In the genomic region with DNA sequence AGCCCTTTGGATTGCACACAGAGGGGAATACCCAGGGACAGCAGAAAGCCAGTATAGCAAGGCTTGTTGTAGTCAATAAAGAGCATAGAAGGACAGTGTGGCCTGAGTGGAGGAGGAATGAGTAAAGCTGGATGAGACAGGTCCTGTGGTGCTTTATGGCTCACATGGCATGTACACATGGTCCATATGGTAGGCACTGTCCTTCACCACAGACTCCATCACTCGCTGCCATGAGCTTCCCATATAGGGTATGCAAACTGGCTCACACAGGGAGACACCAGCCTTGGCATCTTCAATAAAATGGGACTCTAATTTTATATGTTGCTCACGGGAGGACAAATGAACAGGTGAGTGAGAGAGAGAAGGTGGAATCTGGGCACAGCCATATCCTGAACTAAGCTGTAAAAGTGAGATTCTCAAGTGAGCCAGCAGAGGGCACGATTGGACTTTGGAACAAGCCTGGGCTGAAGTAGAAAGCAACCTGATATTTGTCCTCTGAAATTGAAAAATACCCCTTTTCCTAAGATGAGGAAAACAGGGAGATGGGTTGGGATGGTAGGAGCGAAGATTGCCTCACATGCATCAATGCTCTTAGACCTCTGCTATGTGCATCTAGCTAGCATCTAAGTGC, we compare ENCODE assay signal across 9 mouse cellular contexts. TPM values are rescaled to one million over a fixed set of nuclear protein-coding genes. Genes with fewer than 3 reads are reported as not detected.
DNase-seq lines count a peak whose midpoint lies in the region; ATAC-seq and TF ChIP-seq lines count a peak whose summit lies in the region.
"Had no signal": no experiment of that assay in that cellular context is flagged by ENCODE, and none has a peak within 500 bp of the region (broad histone marks: within the 10 kb centered on the region; RNA-seq: fewer than 3 reads in every experiment).

No protein-coding gene starts in this region.

- 25% methylated on average over 4 of the region's 4 CpGs for WGBS in lung, adult 2 months

- DNase-seq in urinary bladder, postnatal 14 days (ENCODE audit: low spot score), result peak; percentile 70
- no peak for DNase-seq in urinary bladder, postnatal 10 days (ENCODE audit: low spot score)
- peak; percentile 86 to 89 for DNase-seq in cerebellum, postnatal 14 days
- peak; percentile 74 to 80 for DNase-seq in frontal cortex, postnatal 36 days (ENCODE audit: low spot score in 2 of 2)
- DNase-seq in kidney, postnatal 36 days, result peak; percentile 54 to 84
- peak; percentile 56 for DNase-seq in lung, adult 2 months
- DNase-seq in retina, embryonic 14.5 days (ENCODE audit: low spot score), result peak; percentile 81

- H3K4me3 ChIP-seq in lung, adult 2 months (replicated peaks; ENCODE audit: extremely low read depth, low read depth, low read length), result no peak overlapping the region
- H3K4me3 ChIP-seq: midbrain, embryonic 12.5 days had no signal

- 0 out of 2 replicates have a peak, but pooled peaks cover 2% of the 10 kb centered on the region for H3K4me1 ChIP-seq in lung, adult 2 months (ENCODE audit: control insufficient read depth, insufficient read depth, low read length)
- H3K4me1 ChIP-seq: midbrain, embryonic 12.5 days had no signal

- ATAC-seq in inflammation-experienced regulatory T-cells, adult 6 months, result no peak

- TF ChIP-seq CTCF in lung, adult 2 months (IDR thresholded peaks at IDR 0.05; ENCODE audit: insufficient read depth, low read length), result peak; percentile 59

- TF ChIP-seq POLR2A in lung, adult 2 months (IDR thresholded peaks at IDR 0.05; ENCODE audit: borderline replicate concordance, extremely low read depth, low read depth, low read length), result no peak

RNA-seq across cellular contexts. Expression of a gene that starts 41.9 kb away (rescaled TPM):
- polyA plus RNA-seq in lung, adult 2 months (2012; rRNA removed), result not detected in 2 replicates
- not detected for polyA plus RNA-seq in inflammation-experienced regulatory T-cells, adult 6 months (2017; shearing (Covaris generic))
